Mouse (Mus musculus): ENCODE measurements around the gene Olfr509.
"Not testable (repeated sequence)": the region's sequence is repeated elsewhere in the genome, so short reads cannot be mapped to it uniquely, and the experiment has no call there.

The Olfr509 gene

GRCm38 (mm10) chr7:108651806-108652205, at the start of gene Olfr509:
Olfr509 (minus strand) TSS chr7:108651906.
- no peak for DNase-seq

- no peak for DNase-seq
These were observed 27.2 kb upstream of the Olfr509 start for GRCm38 (mm10) chr7:108678886-108679285.

- no peak for DNase-seq
These were observed 19.4 kb upstream of the Olfr509 start for GRCm38 (mm10) chr7:108671058-108671457.

GRCm38 (mm10) chr7:108666118-108666517, 14.4 kb upstream of the Olfr509 start, which contains the start of gene Olfr510:
Olfr510 (plus strand) TSS chr7:108666418.
- no peak for DNase-seq

GRCm38 (mm10) chr7:108662419-108662818, 10.7 kb upstream of the Olfr509 start:
- no peak for DNase-seq

- no peak for DNase-seq
These were observed 22.0 kb downstream of the Olfr509 start, which contains the start of gene Olfr508 for GRCm38 (mm10) chr7:108629694-108630093. Olfr508 (plus strand) TSS chr7:108629994.

- no peak for DNase-seq
These were observed 30.2 kb downstream of the Olfr509 start, which contains the start of gene Olfr507 for GRCm38 (mm10) chr7:108621514-108621913. Olfr507 (plus strand) TSS chr7:108621814.

GRCm38 (mm10) chr7:108616781-108617180, 34.9 kb downstream of the Olfr509 start:
- not testable (repeated sequence) for DNase-seq

- no peak for DNase-seq
These were observed 37.6 kb downstream of the Olfr509 start for GRCm38 (mm10) chr7:108614110-108614509.

GRCm38 (mm10) chr7:108610487-108610886, 41.2 kb downstream of the Olfr509 start, which contains the start of gene Olfr506:
Olfr506 (plus strand) TSS chr7:108610787.
- no peak for DNase-seq

- not testable (repeated sequence) for DNase-seq
These were observed 49.8 kb downstream of the Olfr509 start for GRCm38 (mm10) chr7:108601916-108602315.

All from lung, adult 18-20 months (tissue).